In genomic region chr12:78834496-78834895, GRCm38 (mm10) we compare ENCODE assay signal across 27 mouse cellular contexts. TPM values are rescaled to one million over a fixed set of nuclear protein-coding genes. Genes with fewer than 3 reads are reported as not detected.
DNase-seq lines count a peak whose midpoint lies in the region; ATAC-seq and TF ChIP-seq lines count a peak whose summit lies in the region.
"Had no signal": no experiment of that assay in that cellular context is flagged by ENCODE, and none has a peak within 500 bp of the region (broad histone marks: within the 10 kb centered on the region; RNA-seq: fewer than 3 reads in every experiment).

No protein-coding gene starts in this region.

- H3K36me3 ChIP-seq in liver, embryonic 13.5 days, result peaks cover 36% of the 10 kb centered on the region
- peaks cover 41% of the 10 kb centered on the region for H3K36me3 ChIP-seq in liver, postnatal 0 days (replicated peaks; ENCODE audit: insufficient read depth, low read length)
- peaks cover 66% of the 10 kb centered on the region for H3K36me3 ChIP-seq in kidney, embryonic 15.5 days

- DNase-seq in liver, embryonic 13.5 days, result no peak
- DNase-seq in liver, postnatal 0 days, result no peak
- no peak for DNase-seq in lung, adult 18-20 months
- DNase-seq: adrenal gland, adult 8-10 months; adrenal gland, postnatal 14 days; B cell, adult 2 months; cerebellum, adult 11 months; cerebellum, adult 18-20 months; cerebellum, adult 8-10 months; cerebellum, adult 9-11 months; cerebellum, postnatal 14 days; cerebellum, postnatal 36 days; embryo, embryonic 11 days had no signal

- WGBS in liver, embryonic 13.5 days (ENCODE audit: insufficient replicate concordance), result 77% methylated on average over 2 of the region's 2 CpGs
- 90% methylated on average over 2 of the region's 2 CpGs for WGBS in liver, postnatal 0 days (ENCODE audit: insufficient replicate concordance)
- 86% methylated on average over 2 of the region's 2 CpGs for WGBS in kidney, embryonic 15.5 days

- H3K27me3 ChIP-seq in liver, embryonic 13.5 days, result no peaks in the 10 kb centered on the region
- H3K27me3 ChIP-seq in liver, postnatal 0 days (ENCODE audit: insufficient read depth, low read length), result no peaks in the 10 kb centered on the region
- H3K27me3 ChIP-seq in kidney, embryonic 15.5 days, result no peaks in the 10 kb centered on the region
- H3K27me3 ChIP-seq: CH12.LX; embryonic facial prominence, embryonic 13.5 days; embryonic facial prominence, embryonic 15.5 days; forebrain, embryonic 12.5 days; Patski had no signal

- ATAC-seq in liver, embryonic 13.5 days (ENCODE audit: low read depth), result peak; percentile 53; the same call in 1 of the 2 replicates
- ATAC-seq in liver, postnatal 0 days, result no peak
- peak; percentile 29; the same call in 1 of the 2 replicates for ATAC-seq in megakaryocyte progenitor cell, adult 5-6 weeks (replicated peaks; ENCODE audit: poor library complexity)
- no peak for ATAC-seq in kidney, embryonic 15.5 days (replicated peaks; ENCODE audit: low FRiP score)
- ATAC-seq: activated CD4-positive, CD25-positive, alpha-beta regulatory T cell, adult 4 months; CD4-positive, CD25-positive, alpha-beta regulatory T cell, adult 4 months; forebrain, embryonic 14.5 days; forebrain, embryonic 16.5 days; Patski had no signal

- TF ChIP-seq EP300 in liver, postnatal 0 days (IDR thresholded peaks at IDR 0.05; ENCODE audit: low read depth), result no peak

- no peak overlapping the region for H3K27ac ChIP-seq in liver, embryonic 13.5 days
- H3K27ac ChIP-seq in liver, postnatal 0 days (ENCODE audit: low read depth), result no peak overlapping the region
- no peak overlapping the region for H3K27ac ChIP-seq in kidney, embryonic 15.5 days
- H3K27ac ChIP-seq: embryonic facial prominence, embryonic 13.5 days; embryonic facial prominence, embryonic 15.5 days; forebrain, embryonic 10.5 days; forebrain, embryonic 12.5 days had no signal

- no peak overlapping the region for H3K9ac ChIP-seq in liver, embryonic 13.5 days
- no peak overlapping the region for H3K9ac ChIP-seq in liver, postnatal 0 days (replicated peaks)
- H3K9ac ChIP-seq in kidney, embryonic 15.5 days, result no peak overlapping the region
- H3K9ac ChIP-seq: embryonic facial prominence, embryonic 13.5 days; embryonic facial prominence, embryonic 15.5 days; forebrain, embryonic 12.5 days had no signal

- H3K4me2 ChIP-seq in liver, embryonic 13.5 days, result no peak overlapping the region
- no peak overlapping the region for H3K4me2 ChIP-seq in liver, postnatal 0 days (ENCODE audit: low read depth, low read length)
- no peak overlapping the region for H3K4me2 ChIP-seq in kidney, embryonic 15.5 days
- H3K4me2 ChIP-seq: embryonic facial prominence, embryonic 13.5 days; embryonic facial prominence, embryonic 15.5 days; forebrain, embryonic 12.5 days had no signal

- H3K9me3 ChIP-seq in liver, embryonic 13.5 days (replicated peaks), result no peaks in the 10 kb centered on the region
- no peaks in the 10 kb centered on the region for H3K9me3 ChIP-seq in liver, postnatal 0 days (ENCODE audit: low read length)
- H3K9me3 ChIP-seq in kidney, embryonic 15.5 days (replicated peaks), result no peaks in the 10 kb centered on the region
- H3K9me3 ChIP-seq: embryonic facial prominence, embryonic 13.5 days; embryonic facial prominence, embryonic 15.5 days; forebrain, embryonic 10.5 days; forebrain, embryonic 12.5 days; G1E had no signal

- H3K4me1 ChIP-seq in liver, embryonic 13.5 days (replicated peaks), result peaks cover 3% of the 10 kb centered on the region; the same call in 1 of the 2 replicates
- H3K4me1 ChIP-seq in liver, postnatal 0 days (ENCODE audit: insufficient read depth), result no peaks in the 10 kb centered on the region
- no peaks in the 10 kb centered on the region for H3K4me1 ChIP-seq in kidney, embryonic 15.5 days
- H3K4me1 ChIP-seq: embryonic facial prominence, embryonic 13.5 days; embryonic facial prominence, embryonic 15.5 days; forebrain, embryonic 10.5 days; forebrain, embryonic 12.5 days had no signal

- no peak overlapping the region for H3K4me3 ChIP-seq in liver, embryonic 13.5 days (replicated peaks)
- H3K4me3 ChIP-seq in liver, postnatal 0 days (ENCODE audit: low read depth, low read length), result no peak overlapping the region
- no peak overlapping the region for H3K4me3 ChIP-seq in kidney, embryonic 15.5 days (replicated peaks)
- H3K4me3 ChIP-seq: embryonic facial prominence, embryonic 13.5 days; embryonic facial prominence, embryonic 15.5 days; erythroblast, embryonic 14.5 days; forebrain, embryonic 10.5 days; forebrain, embryonic 12.5 days had no signal

- no peak for TF ChIP-seq CTCF in liver, postnatal 0 days (IDR thresholded peaks at IDR 0.05; ENCODE audit: low read depth)

RNA-seq across cellular contexts. Expression of gene Atp6v1d, which starts 26.9 kb away (rescaled TPM):
- polyA plus RNA-seq in liver, embryonic 13.5 days (2015; fragmentation: Nextera tagmentation; extraction: Ambion mirVana), result 28.0 and 38.8 TPM in 2 replicates
- 36.1 and 36.3 TPM in 2 replicates for polyA plus RNA-seq in liver, postnatal 0 days (2015; fragmentation: Nextera tagmentation; extraction: Ambion mirVana)
- 71.3 and 72.6 TPM in 2 replicates for total RNA-seq in megakaryocyte progenitor cell, adult 5-6 weeks (2015)
- 27.9 and 35.2 TPM in 2 replicates for total RNA-seq in megakaryocyte progenitor cell, adult 5-6 weeks (2017)
- 58.9 and 61.1 TPM in 2 replicates for polyA plus RNA-seq in kidney, embryonic 15.5 days (2015; fragmentation: Nextera tagmentation; extraction: Ambion mirVana)

RNA-seq across cellular contexts. Expression of gene Eif2s1, which starts 27.1 kb away (rescaled TPM):
- 238 and 279 TPM in 2 replicates for polyA plus RNA-seq in liver, embryonic 13.5 days (2015; fragmentation: Nextera tagmentation; extraction: Ambion mirVana)
- polyA plus RNA-seq in liver, postnatal 0 days (2015; fragmentation: Nextera tagmentation; extraction: Ambion mirVana), result 83.0 and 88.8 TPM in 2 replicates
- total RNA-seq in megakaryocyte progenitor cell, adult 5-6 weeks (2015), result 182 and 193 TPM in 2 replicates
- total RNA-seq in megakaryocyte progenitor cell, adult 5-6 weeks (2017), result 111 and 115 TPM in 2 replicates
- polyA plus RNA-seq in kidney, embryonic 15.5 days (2015; fragmentation: Nextera tagmentation; extraction: Ambion mirVana), result 208 and 223 TPM in 2 replicates

Comparison
In these comparisons a context has a peak if more than half of its experiments do, and no peak if none do; other contexts are left out.
1. ATAC-seq: peak in liver, embryonic 13.5 days (single experiment) and megakaryocyte progenitor cell, adult 5-6 weeks (single experiment); none in liver, postnatal 0 days (single experiment) and kidney, embryonic 15.5 days (single experiment).